Mouse (Mus musculus) MEL (cell line): ENCODE results near the gene Sgms1.

Source experiments
- CHD2 ChIP-seq: IDR thresholded peaks from 2 replicates; pipeline ENCODE4 v1.6.1; 2011; ENCODE audit warnings: low read length, improper control_type of control experiment
- CTCF ChIP-seq, 3 experiments: IDR thresholded peaks in 2 of 3; conservative IDR thresholded peaks in 1 of 3; 2 replicates each; pipeline ENCODE4 v1.5.1; 2011 to 2012; ENCODE audit warnings: low read length in 3 of 3, low read depth in 2 of 3, mild to moderate bottlenecking in 2 of 3, improper control_type of control experiment in 1 of 3, inconsistent platforms in 1 of 3, mixed read lengths in 1 of 3, moderate library complexity in 1 of 3; ENCODE audit not compliant: control insufficient read depth in 1 of 3, insufficient read depth in 1 of 3, poor library complexity in 1 of 3, severe bottlenecking in 1 of 3
- GATA1 ChIP-seq: IDR thresholded peaks from 2 replicates; pipeline ENCODE4 v1.6.1; 2011; ENCODE audit warnings: low read depth, low read length, improper control_type of control experiment
- MAFK ChIP-seq: IDR thresholded peaks from 2 replicates; pipeline ENCODE4 v1.6.1; 2011; ENCODE audit warnings: low read depth, mild to moderate bottlenecking, low read length, improper control_type of control experiment, borderline replicate concordance

DNA sequence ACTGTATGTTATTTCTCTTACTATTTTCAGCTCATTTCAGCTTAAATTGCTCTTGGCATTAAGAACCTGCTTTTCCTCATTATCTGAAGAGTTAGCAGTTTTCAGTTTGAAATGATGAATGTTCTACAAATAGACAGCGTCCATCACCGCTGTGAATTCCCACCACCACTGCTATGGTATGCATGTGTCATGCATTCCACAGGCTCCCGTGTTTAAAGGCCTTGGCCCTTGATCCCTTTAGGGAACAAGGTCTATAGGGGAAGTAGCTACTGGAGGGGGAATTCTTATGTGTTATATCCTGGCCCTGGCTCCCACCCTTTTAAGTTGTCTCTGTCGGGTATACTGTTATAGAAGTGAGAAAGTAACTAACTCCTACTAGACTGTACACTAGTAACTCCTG lies 210.0 kb downstream of the Sgms1 start:
- no peak for TF ChIP-seq CHD2
- no peak for TF ChIP-seq GATA1
- no peak for TF ChIP-seq CTCF (IDR thresholded peaks at IDR 0.05 in 2 of 3, conservative IDR thresholded peaks at IDR 0.05 in 1 of 3; ENCODE audit: control insufficient read depth in 1 of 3, insufficient read depth in 1 of 3, low read depth in 2 of 3, low read length in 3 of 3, poor library complexity in 1 of 3, severe bottlenecking in 1 of 3)
- TF ChIP-seq MAFK = no peak
